Mouse (Mus musculus): ENCODE results near the gene Crybg2.

GRCm38 (mm10) chr4:134108196-134108595, 47.6 kb downstream of the Crybg2 start:
- TF ChIP-seq CTCF (IDR thresholded peaks at IDR 0.05) (no peak), EP300 (IDR thresholded peaks at IDR 0.05) (no peak)

Data from lung, postnatal 0 days (tissue).